Mouse (Mus musculus) spleen, adult 12 weeks (tissue): ENCODE results near the gene Plekhb1.

Experiments
- DNase-seq: peaks from one replicate; pipeline ENCODE4 v3.0.0; 2022; ENCODE audit warnings: low spot score

Gene Plekhb1

DNA sequence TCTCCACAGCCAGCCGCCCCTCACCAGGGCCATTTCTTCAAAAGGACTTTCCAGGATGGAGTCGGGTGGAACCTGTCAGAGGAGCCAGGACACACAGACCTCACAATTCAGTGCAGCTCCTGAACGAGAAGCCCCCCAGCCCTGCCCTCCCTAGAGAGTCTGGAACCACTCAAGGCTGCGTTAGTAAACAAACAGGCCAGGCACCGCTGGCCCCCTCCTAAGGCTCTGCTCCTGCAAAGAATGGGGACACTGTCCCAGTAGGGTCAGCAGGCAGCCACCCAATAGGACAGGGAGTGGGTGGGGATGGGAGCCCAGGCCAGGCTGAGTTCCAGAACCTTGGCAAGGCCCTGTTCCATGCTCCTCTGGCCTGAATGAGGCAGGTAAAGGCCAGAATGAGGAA lies 5.5 kb downstream of the Plekhb1 start:
- DNase-seq = no peak

GRCm38 (mm10) chr7:100654441-100654840 lies 7.8 kb downstream of the Plekhb1 start:
- no peak for DNase-seq

GRCm38 (mm10) chr7:100653480-100654266 lies 8.5 kb downstream of the Plekhb1 start:
- DNase-seq = no peak

GRCm38 (mm10) chr7:100651011-100651410 lies 11.2 kb downstream of the Plekhb1 start:
- DNase-seq = no peak

GRCm38 (mm10) chr7:100650421-100650820 lies 11.8 kb downstream of the Plekhb1 start:
- no peak for DNase-seq

DNA sequence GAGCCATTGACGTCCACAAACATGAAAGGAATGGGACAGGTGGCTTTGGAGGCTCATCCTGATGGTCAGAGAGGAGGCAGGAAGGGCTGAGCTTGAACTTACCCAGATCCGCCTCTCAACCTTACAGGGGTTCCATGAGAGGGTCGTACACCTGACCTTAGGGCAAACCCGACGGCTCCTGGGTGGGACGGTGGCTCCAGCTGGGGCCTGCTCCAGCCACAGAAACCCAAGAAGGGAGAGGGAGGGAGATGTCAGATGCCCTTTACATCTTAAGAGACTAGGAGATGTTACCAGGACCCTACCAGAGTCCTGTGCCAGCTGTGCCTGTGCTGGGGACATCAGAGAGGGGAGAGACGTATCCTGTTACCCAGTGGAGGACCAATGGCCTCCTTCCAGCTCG lies 12.4 kb downstream of the Plekhb1 start:
- DNase-seq = no peak

GRCm38 (mm10) chr7:100649095-100649494 lies 13.1 kb downstream of the Plekhb1 start:
- DNase-seq = no peak

DNA sequence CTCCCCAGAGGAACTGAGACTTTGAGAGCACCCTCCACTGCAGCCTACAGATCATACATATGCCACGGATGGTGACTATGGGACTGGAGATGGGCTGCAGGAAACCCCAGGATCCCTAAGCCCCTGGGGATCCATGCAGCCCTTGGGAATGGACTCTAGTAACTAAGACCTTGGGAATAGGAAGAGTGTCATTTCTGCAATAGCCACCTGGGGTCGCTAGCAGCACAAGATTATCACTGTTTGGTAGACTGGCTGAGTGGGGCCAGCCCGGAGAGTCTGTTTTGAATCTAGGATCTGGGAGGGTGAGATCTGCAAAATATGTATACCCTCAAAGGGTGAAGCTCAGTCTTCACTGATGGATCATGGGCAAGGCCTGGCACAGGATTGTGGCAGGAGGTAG lies 17.1 kb downstream of the Plekhb1 start:
- no peak for DNase-seq

- DNase-seq = no peak
Measured at GRCm38 (mm10) chr7:100642413-100642812, 19.8 kb downstream of the Plekhb1 start.

DNA sequence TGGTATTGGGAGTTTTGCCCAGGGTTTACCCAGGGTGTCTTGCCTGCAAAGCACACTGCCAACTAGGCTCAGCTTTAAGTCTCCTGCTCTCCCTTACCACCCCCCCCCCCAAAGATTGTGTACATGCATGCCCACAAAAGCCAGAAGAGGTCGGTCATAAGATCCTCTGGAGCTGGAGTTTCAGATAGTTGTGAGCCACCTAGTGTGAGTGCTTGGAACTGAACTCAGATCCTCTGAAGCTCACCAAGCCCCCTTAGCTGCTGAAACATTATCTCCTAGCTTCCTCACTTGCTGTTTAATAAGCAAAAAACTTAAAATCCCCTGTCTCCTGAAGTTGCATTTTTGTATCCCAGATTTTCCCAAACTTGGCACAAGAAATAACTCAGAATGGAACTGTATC lies 24.6 kb downstream of the Plekhb1 start:
- no peak for DNase-seq

DNA sequence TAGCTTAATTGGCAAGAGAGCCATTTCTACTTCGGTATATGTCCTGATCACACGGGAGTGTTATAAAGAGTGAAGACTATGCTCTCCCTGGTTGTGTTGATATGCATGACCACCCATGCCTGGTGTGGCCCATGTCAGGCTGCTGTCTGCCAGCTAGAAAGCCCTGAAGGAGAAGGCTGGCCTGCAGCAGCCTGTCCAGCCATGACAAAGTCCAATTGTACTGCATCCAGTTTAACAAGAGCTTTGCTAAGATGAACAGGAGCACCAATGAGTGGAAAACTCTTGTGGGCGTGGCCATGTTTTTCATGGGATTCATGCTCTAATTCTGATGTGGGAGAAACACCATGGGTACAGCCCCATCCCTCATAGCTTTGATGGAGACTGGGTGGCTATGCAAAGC lies 37.7 kb downstream of the Plekhb1 start:
- no peak for DNase-seq

DNA sequence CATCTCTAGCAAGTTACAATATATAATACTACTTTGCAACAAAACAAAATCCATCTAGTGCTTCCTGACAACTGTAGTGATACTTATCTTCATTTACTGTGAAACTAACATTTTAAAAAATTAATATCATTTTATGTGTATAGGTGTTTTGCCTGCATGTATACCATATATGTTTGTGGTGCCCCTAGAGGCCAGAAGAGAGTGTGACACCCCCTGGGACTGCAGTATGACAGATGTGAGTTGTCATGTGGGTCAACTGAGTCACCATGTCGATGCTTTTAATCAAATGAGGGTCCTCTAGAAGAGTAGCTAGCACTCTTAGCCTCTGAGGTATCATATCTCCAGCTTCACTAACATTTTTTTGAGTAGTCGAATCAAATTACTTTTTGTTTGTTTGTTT lies 39.9 kb downstream of the Plekhb1 start:
- no peak for DNase-seq

DNA sequence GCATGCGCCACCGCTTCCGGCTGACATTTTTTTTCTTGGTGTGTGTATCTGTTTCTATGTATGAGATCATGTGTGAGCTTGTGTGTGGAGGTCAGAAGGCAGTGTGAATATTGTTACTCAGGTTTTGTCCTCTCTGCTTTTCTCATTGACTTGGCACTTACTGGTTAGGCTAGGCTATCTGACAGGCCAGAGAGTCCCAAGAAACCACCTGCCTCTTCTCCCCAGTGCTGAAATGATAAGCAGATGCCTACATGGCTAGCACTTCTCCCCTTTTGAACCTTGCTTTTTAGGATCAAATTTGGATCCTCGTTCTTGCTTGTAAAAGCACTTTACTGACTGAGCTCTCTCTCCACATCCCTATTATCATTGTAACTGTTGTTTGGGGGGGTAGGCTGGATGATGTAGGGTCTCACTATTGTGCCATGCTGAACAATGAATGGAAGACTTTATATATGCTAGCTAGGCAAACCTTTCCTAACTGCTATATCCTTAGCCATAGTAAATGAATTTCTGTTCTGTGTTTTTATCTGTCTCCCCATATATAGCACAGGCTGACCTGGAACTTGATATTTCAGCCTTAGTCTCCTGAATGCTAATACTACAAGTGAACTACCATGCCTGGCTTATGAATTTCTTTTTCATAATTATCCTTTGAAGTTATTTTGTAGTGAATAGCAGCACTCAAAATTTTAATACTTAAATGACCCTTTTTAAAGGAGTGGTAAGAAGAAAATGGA lies 45.9 kb downstream of the Plekhb1 start:
- no peak for DNase-seq

- no peak for DNase-seq
Measured at GRCm38 (mm10) chr7:100608910-100609309, 53.3 kb downstream of the Plekhb1 start.

GRCm38 (mm10) chr7:100608130-100608741 lies 54.0 kb downstream of the Plekhb1 start, which contains the start of gene Mrpl48:
Gene Mrpl48, minus strand, starts transcription at chr7:100608301.
- DNase-seq = peak; percentile 37

GRCm38 (mm10) chr7:100607214-100608129 lies 54.7 kb downstream of the Plekhb1 start, which contains the start of gene Rab6a:
Gene Rab6a, plus strand, starts transcription at chr7:100607410.
- DNase-seq = peak; percentile 89

- DNase-seq = no peak
Measured at GRCm38 (mm10) chr7:100600211-100600610, 62.0 kb downstream of the Plekhb1 start.

DNA sequence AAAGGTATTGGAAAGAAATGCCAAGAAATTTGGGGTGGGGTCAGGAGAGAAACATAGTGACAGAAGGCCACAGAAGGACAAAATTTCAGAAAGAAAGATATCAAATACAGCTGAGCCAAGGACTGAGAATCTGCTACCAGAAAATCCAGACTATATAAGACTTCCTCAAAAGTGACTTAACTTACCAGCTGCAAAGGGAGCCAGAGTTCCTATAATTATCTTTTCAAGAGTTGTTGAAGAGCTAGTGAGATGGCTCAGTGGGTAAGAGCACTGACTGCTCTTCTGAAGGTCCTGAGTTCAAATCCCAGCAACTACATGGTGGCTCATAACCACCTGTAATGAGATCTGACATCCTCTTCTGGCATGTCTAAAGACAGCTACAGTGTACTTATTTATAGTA lies 68.9 kb downstream of the Plekhb1 start:
- no peak for DNase-seq
